Mouse (Mus musculus) G1E-ER4 (cell line): ENCODE data around the gene BC029722. TPM values are rescaled to one million over a fixed set of nuclear protein-coding genes. Genes with fewer than 3 reads are reported as not detected.

ENCODE experiments used
- GATA1 ChIP-seq: IDR thresholded peaks from one replicate; pipeline ENCODE4 v1.8.0; 2012; ENCODE audit warnings: low read length, inconsistent platforms
- polyA plus RNA-seq: library from polyadenylated mRNA; stranded (reverse); fragments of >175 nt; gene quantifications from 2 replicates; pipeline ENCODE4 v1.2.3, GENCODE M21; 2012

Gene BC029722
- polyA plus RNA-seq, 1 experiment, result 52.9 TPM

DNA sequence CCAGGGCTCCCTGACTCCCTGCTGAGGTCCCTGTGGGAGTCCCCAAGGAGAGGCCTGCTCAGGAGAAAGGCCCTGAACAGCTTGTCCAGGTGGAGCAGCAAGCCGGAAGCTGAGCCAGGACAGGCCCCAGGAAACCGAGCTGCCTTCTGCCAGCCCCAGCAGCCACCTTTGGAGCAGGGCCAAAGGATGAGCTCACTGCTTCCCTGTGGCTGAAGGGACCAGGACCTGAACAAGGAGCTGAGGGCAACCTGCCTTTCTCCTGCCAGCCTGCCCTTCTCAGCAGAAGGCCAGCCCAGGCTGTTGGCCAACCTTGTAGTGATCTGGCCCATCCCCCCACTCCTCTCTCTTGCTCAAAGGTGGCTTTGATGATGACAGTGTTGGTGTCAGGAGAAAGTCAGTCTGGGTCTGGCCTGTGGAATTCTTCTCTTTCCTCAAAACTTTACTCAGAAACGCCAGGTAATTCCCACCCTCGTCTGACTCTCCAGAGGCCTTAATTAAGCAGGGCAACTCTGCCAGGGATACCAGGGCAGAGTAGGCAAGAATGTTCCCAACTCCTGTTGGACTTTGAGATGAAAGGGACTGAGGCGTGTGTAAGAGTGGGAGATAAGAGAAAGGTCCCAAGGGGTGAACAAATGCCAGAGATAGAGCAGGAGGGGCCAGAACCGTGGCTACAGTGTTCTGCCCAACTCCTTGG, 13.8 kb downstream of the BC029722 start:
- TF ChIP-seq GATA1, result no peak

DNA sequence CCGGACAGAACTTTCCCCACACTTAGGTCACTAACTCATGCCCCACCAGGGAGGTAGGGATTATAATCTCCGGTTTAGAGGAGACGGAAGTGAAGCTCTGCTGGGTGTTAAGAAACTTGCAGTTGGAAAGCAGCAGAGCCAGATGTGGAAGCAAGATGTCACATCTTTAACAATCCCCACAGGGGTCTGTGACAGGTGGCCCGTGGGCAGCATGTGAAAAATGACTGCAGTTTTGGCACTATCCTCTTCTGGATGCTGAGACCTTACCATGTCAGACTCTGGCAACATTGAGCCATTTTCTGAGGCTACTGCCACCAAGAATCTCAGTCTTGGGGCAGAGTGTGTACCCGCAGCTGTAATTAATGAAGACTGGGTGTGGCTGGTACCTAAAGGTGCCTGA, 15.2 kb downstream of the BC029722 start:
- no peak for TF ChIP-seq GATA1

DNA sequence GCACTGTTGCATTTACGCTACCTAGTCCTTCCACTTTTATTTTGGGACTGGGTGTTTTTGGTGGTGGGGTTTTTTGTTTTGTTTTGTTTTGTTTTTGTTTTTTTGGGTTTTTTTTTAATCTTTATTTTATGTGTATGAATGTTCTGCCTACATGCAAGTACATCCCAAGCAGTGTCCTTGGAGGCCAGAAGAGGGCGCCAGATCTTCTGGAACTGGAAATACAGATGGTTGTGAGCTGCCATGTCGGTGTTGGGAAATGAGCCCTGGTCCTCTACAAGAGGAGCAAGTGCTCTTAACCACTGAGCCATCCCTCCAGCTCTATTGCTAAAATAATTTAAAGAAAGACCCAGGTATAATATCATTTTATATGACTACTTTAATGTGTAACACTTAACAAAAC, 16.5 kb downstream of the BC029722 start:
- TF ChIP-seq GATA1, result no peak

DNA sequence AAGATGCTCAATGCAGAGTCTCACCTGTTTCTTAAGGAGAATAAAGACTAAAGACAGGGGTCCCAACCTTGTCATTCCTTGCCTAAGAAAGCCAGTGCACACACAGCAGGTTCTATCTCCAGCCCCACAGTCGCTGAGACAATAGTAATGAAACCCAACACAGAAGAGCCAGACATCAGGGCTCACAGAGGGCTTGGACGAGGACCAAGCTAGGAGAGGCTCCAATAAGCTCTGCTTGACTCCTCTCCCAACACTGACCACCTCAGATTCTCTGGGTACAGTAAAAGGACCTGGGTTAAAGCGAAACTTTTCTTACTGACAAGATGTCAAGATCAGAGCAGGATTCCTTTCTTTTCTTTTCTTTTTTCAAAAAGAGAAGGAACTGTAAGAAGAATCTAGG, 20.6 kb downstream of the BC029722 start:
- TF ChIP-seq GATA1, result no peak

DNA sequence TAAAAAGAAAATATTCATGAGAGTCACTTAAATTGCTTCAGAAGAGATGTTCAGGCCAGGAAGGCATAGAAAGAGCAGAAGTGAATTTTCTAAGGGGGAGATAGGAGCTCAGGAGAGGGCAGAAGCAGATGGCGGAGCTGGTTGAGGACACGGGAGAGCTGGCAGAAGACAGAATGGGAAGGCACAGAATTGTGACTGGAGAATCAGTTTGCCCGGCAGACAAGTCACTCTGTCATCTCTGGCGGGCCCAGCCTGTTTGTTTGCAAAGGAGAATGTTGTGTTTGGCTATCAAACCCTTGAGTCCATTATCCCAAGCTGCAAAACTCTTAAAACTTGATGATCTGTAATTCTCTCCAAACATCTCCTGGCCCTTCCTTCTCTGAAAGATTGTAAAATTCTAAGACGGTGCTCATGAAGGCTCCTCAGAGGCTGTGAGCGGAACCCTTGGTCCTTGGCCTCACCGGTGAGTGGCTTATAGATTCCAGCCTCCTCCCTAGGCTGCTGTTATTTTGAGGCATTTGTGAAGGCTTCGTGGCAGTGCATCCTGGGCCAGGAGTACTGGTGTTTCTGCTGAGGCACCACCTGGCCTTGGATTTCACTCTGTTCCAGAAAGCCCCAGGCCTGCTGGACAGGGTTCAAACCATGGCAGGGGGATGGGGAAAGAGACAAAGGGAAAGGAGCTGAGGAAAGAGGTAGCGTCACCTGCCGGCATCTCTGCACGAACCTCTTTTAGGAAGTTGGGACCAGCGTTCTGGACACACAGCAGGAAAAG, 24.4 kb downstream of the BC029722 start:
- TF ChIP-seq GATA1, result no peak

DNA sequence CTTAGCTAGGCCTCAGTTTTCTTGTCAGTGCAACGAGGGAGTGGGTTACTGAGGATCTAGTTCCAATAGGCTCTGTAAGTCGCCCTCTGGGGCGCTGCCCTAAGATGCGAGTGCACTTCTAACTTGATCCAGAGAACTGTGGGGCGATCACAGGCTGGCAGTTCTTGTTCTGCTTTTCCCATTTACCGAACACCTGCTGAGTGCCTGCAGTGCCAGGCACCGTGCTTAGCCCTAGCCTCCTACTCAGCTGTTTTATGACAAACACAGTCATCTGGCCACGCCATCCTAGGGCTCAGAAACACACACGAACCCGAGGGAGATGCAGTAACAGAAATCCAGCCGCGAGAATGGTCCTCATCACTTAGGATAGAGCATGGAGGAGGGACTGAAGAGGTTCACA, 26.3 kb downstream of the BC029722 start:
- TF ChIP-seq GATA1, result no peak

DNA sequence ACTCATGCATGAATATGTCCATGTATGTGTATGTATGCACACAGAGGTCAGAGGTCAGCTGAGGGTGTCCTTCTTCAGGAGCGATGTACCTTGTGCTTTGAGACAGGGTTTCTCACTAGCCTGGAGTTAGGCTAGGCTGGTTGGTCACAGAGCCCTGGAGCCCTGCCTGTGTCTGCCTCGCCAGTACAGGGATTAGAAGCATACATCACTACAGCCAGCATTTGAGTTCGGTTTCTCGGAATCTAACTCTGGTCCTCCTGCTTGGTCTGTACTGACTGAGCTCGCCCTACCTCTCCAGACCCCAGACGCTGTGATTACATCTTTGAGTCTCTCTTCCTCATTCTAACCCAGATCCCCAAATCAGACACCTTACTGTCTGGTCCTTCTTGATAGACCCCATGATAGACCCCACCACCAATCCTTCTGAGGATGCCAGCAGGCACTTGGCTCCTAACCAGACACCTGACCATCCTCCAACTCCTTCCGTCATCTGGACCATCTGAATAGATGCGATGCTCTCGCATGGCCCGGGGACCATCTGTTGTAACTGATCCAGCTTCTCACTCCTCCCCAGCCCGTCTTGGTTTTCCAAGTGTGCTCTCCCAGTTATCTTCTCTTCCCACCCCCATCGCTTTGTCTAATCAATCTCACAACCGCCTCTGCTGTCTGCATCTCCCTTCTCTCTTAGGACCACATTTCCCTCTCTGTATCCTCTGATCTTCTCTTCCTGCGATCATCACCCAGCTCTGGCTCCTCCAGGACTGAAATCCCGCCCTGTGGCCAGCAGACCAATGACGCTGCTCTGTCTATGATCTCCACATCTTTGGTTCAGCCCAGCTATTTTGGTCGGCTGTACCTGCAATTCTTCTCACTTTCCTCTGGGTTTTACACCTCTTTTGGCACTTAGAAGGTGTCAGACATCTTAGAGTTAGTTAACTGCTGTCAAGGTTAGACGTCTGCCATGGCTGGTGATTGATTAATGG, 31.0 kb downstream of the BC029722 start:
- no peak for TF ChIP-seq GATA1

DNA sequence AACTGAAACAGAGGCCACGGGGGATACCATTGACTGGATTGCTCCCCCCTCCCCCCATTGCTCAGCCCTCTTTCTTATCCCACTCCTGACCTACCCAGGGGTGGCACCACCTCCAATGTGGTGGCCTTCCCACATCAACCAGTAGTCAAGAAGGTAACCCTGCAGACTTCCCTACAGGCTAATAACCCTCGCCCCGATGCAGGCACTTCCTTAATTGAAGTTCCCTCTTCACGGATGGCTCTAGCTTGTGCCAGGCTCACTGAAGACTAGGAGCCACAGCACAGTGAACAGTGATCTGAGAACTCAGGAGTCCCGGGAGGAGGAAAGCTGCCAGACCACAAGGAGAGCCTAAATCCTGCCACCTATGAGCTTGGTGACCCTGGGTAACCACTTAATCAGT, 32.3 kb downstream of the BC029722 start:
- no peak for TF ChIP-seq GATA1

DNA sequence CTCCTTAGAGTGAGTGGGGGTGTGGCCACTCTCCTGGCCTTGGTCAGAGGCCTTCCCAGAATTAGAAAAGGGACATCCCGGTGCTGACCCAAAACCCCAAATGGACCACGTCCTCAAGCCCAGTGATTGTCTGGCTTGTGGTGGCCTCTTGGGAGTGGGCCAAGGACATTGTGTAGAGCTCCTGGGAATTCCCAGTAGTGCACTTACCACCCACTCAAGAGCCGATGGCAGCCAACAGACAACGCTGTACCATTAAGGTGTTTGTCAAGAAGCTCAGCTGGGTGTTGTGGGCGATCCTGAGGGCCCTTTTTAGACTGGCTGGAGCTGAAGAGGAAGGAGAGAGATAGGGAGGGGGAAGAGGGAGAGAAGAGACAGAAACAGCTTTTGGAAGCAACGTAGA, 34.7 kb downstream of the BC029722 start:
- no peak for TF ChIP-seq GATA1

DNA sequence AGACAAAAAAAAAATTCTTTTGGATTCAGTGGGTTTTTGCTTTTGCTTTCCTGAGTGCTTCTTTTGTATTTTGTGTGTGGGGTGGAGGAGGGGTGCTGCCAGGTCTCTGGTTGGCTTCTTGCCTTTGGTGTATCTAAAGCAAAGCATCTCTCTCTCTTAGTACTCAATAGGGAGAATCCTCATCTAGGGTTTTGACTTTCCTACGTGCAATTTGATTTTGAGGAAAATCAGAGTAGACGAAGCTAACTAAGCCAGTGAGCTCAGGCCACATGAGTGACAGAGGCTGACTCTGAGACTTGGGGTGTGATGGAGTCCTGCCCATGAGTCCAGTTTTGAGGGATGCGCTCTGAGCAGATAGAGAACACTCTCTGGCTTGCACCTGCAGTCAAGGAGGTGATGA, 39.7 kb downstream of the BC029722 start:
- TF ChIP-seq GATA1, result no peak

DNA sequence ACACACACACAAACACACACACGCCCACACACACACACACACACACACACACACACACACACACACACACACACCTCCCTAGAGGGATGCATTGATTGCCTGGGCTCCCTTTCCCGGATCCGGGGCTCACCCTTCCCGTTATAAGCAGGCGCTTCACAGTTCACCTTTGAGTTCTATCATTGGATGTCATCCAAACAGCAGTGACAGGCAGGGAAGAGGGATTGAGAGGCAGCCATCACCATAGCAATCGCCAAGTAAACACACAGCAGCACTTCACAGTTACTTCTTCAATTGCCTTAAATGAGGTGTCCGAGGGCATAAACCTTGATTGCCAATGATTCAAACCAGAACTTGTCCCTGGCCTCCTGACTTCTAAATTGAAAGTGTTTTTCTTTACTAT, 40.2 kb downstream of the BC029722 start:
- no peak for TF ChIP-seq GATA1

DNA sequence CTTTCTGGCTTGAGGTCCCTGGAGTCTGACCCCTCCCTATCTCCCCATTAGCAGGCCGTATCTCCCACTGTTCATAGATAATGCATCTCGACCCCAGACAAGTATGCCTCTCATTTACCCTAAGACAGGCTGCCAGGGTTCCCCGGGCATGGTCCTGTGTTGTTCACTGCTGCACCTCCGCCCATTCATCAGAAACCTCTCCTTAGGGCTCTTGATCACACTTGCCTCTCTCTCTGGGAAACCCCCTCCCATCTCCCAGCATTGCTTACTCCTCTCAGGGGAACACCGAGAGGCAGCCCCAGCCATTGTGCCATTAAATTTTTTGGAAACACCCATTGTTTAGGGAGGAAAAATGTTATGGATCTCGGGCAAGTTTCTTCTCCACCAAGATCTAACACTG, 41.2 kb downstream of the BC029722 start:
- no peak for TF ChIP-seq GATA1

DNA sequence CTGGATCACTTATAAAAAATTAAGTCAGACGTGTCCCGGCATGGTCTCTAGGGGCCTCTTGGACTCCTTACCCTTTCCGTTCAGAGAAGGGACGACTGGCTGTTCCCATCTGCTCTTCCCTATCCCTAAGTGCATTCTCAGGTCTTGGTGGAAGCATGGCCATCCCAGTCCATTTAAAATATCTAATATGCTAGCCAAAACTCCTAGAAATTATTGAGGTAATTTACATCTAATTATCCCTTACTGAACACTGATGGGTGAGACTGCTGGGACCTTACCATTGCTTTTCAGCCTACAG, 41.6 kb downstream of the BC029722 start:
- TF ChIP-seq GATA1, result no peak

DNA sequence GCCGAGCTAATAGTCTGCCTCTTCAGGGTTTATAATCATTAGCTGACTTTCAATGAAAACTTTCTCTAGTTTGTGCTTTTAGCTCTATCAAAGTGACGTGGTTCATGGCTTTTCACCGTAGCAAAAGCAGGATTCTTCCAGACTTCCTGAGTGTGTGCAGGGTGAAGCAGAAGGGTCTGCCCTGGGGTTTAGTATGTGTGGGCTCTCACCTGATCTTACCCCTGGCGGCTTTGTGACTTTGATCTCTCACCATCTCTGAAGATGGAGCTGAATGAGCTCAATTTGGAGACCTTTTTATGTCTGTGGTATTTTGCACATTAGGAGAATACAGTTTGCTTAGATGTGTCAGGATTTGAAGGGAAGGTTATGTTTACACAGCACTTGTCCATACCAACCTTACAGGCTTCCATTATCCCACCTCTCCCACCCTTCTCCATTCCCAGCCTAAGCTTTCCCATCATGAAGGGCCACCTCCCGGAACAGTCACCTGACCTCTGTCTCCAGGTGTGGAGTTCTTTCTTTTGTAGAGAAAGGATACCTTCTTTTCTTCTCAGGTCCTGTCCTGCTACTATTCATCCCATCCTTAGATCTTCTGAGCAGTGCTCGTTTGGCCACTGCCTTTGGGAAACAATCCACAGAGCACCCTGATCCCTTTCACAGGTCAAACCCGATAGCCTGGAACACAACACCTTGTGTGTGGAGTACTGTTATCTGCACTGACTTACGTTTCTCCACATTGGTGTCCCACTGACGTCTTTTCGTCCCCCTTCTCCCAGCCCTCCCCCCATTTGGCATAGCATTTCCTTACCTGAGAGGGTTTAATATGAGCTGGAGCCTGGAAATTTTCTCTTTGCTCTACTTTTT, 42.2 kb downstream of the BC029722 start:
- TF ChIP-seq GATA1, result no peak

DNA sequence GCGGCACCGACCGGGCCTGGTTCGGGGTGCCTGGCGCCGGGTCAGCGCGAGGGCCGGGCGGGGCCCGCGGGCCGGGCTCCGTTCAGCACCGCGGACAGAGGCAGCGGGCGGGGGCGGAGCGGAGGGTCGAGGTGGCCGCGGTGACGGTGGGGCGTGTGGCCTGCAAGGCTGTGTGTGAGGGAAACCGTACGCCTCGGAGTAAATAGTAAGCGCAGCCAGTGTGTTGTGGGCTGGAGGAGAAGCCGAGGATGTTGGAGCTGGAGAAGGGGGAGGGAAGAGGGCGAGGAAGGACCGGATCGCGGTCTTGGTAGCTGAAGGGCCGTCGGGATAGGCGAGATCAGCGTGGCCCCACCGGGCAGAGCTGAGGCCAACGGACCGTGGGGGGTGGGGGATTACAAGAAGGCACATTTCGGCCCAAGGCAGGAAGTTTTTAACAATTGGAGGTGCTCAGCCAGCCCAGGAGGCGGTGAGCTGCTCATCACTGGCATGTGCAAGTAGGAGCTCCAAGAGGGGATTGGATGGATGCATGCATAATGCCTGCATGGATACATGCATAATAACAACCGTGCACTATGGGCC, 43.5 kb downstream of the BC029722 start:
- no peak for TF ChIP-seq GATA1
